In genomic region chr6:31176368-31176767, GRCm38 (mm10) we compare ENCODE assay signal across 10 mouse cellular contexts.
DNase-seq lines count a peak whose midpoint lies in the region; ATAC-seq and TF ChIP-seq lines count a peak whose summit lies in the region.
"Had no signal": no experiment of that assay in that cellular context is flagged by ENCODE, and none has a peak within 500 bp of the region (broad histone marks: within the 10 kb centered on the region; RNA-seq: fewer than 3 reads in every experiment).

No protein-coding gene starts in this region.

- TF ChIP-seq POLR2A in thymus, adult 2 months (IDR thresholded peaks at IDR 0.05; ENCODE audit: control insufficient read depth, extremely low read depth, insufficient read depth, low read length, poor library complexity): no peak
- no peak for TF ChIP-seq POLR2A in spleen, adult 2 months (IDR thresholded peaks at IDR 0.05; ENCODE audit: low read depth, low read length)

- no peaks in the 10 kb centered on the region for H3K36me3 ChIP-seq in heart, embryonic 12.5 days
- H3K36me3 ChIP-seq in thymus, adult 2 months (ENCODE audit: control insufficient read depth, insufficient read depth, low read length): no peaks in the 10 kb centered on the region
- peaks cover 11% of the 10 kb centered on the region for H3K36me3 ChIP-seq in spleen, adult 2 months (ENCODE audit: control insufficient read depth, insufficient read depth, low read length)
- H3K36me3 ChIP-seq in heart, embryonic 10.5 days: no peaks in the 10 kb centered on the region
- no peaks in the 10 kb centered on the region for H3K36me3 ChIP-seq in midbrain, embryonic 15.5 days (replicated peaks)
- H3K36me3 ChIP-seq: limb, embryonic 13.5 days; stomach, embryonic 15.5 days had no signal

- no peaks in the 10 kb centered on the region for H3K27me3 ChIP-seq in heart, embryonic 12.5 days (replicated peaks)
- H3K27me3 ChIP-seq in thymus, adult 2 months (ENCODE audit: control insufficient read depth, insufficient read depth, low read length): no peaks in the 10 kb centered on the region
- H3K27me3 ChIP-seq in spleen, adult 2 months (ENCODE audit: control insufficient read depth, insufficient read depth, low read length): no peaks in the 10 kb centered on the region
- H3K27me3 ChIP-seq in heart, embryonic 10.5 days (ENCODE audit: insufficient read depth, poor library complexity, severe bottlenecking): no peaks in the 10 kb centered on the region
- H3K27me3 ChIP-seq in midbrain, embryonic 15.5 days (replicated peaks): no peaks in the 10 kb centered on the region
- H3K27me3 ChIP-seq: limb, embryonic 13.5 days; stomach, embryonic 15.5 days had no signal

- no peak for TF ChIP-seq CTCF in thymus, adult 2 months (IDR thresholded peaks at IDR 0.05; ENCODE audit: borderline replicate concordance, control insufficient read depth, extremely low read depth, insufficient read depth, low read length, poor library complexity)
- TF ChIP-seq CTCF in spleen, adult 2 months (IDR thresholded peaks at IDR 0.05; ENCODE audit: extremely low read depth, insufficient read depth, insufficient read length, insufficient replicate concordance): peak; percentile 51; the same call in 1 of the 2 replicates

- H3K9ac ChIP-seq in heart, embryonic 12.5 days: no peak overlapping the region
- H3K9ac ChIP-seq in midbrain, embryonic 15.5 days: no peak overlapping the region
- H3K9ac ChIP-seq: limb, embryonic 13.5 days; stomach, embryonic 15.5 days had no signal

- ATAC-seq in heart, embryonic 12.5 days (ENCODE audit: insufficient number of reproducible peaks, low FRiP score): no peak
- ATAC-seq in midbrain, embryonic 15.5 days (replicated peaks): no peak

- WGBS in heart, embryonic 12.5 days: 79% methylated on average over 8 of the region's 8 CpGs
- 24% methylated on average over 8 of the region's 8 CpGs for WGBS in thymus, adult 2 months
- 29% methylated on average over 8 of the region's 8 CpGs for WGBS in spleen, adult 2 months
- 80% methylated on average over 8 of the region's 8 CpGs for WGBS in heart, embryonic 10.5 days
- 83% methylated on average over 8 of the region's 8 CpGs for WGBS in midbrain, embryonic 15.5 days

- peaks cover 9% of the 10 kb centered on the region for H3K4me1 ChIP-seq in heart, embryonic 12.5 days (replicated peaks)
- peaks cover 9% of the 10 kb centered on the region for H3K4me1 ChIP-seq in thymus, adult 2 months (replicated peaks; ENCODE audit: control insufficient read depth, insufficient read depth, low read length)
- H3K4me1 ChIP-seq in spleen, adult 2 months (ENCODE audit: control insufficient read depth, insufficient read depth, insufficient read length): peaks cover 8% of the 10 kb centered on the region; the same call in 1 of the 2 replicates
- peaks cover 12% of the 10 kb centered on the region for H3K4me1 ChIP-seq in heart, embryonic 10.5 days
- no peaks in the 10 kb centered on the region for H3K4me1 ChIP-seq in midbrain, embryonic 15.5 days
- H3K4me1 ChIP-seq: limb, embryonic 13.5 days; stomach, embryonic 15.5 days had no signal

- peak; percentile 53 to 74 for DNase-seq in heart, postnatal 10 days
- DNase-seq in thymus, adult 2 months: peak; percentile 51
- no peak for DNase-seq in thymus, adult 18-20 months
- peak; percentile 87 for DNase-seq in induced T-regulatory cell, adult 2 months (ENCODE audit: low read depth)
- peak; percentile 24 to 52 for DNase-seq in spleen, adult 2 months (ENCODE audit: low read depth in 1 of 2, low spot score in 2 of 2)
- DNase-seq in heart, embryonic 10.5 days (ENCODE audit: low spot score): no peak

- no peak overlapping the region for H3K4me3 ChIP-seq in heart, embryonic 12.5 days
- H3K4me3 ChIP-seq in thymus, adult 2 months (ENCODE audit: control insufficient read depth, insufficient read depth, low read length): no peak overlapping the region
- no peak overlapping the region for H3K4me3 ChIP-seq in spleen, adult 2 months (ENCODE audit: extremely low read depth, insufficient read depth, insufficient read length)
- no peak overlapping the region for H3K4me3 ChIP-seq in heart, embryonic 10.5 days
- no peak overlapping the region for H3K4me3 ChIP-seq in midbrain, embryonic 15.5 days
- H3K4me3 ChIP-seq: limb, embryonic 13.5 days; stomach, embryonic 15.5 days had no signal

- no peak overlapping the region for H3K27ac ChIP-seq in heart, embryonic 12.5 days (ENCODE audit: poor library complexity, severe bottlenecking)
- H3K27ac ChIP-seq in thymus, adult 2 months (ENCODE audit: control insufficient read depth, insufficient read depth, low read length): peak overlapping the region; percentile 10; the same call in 1 of the 2 replicates
- peak overlapping the region; percentile 20 for H3K27ac ChIP-seq in spleen, adult 2 months (ENCODE audit: insufficient read depth, low read length)
- H3K27ac ChIP-seq in heart, embryonic 10.5 days: no peak overlapping the region
- H3K27ac ChIP-seq in midbrain, embryonic 15.5 days: no peak overlapping the region
- H3K27ac ChIP-seq: limb, embryonic 13.5 days; stomach, embryonic 15.5 days had no signal

- intact Hi-C loops in heart, postnatal 10 days (cut with DNase I): loop anchor here (1.0 kb wide), 1 partner anchor 101 kb away; no protein-coding TSS in a partner anchor

- H3K4me2 ChIP-seq in heart, embryonic 12.5 days: no peak overlapping the region
- H3K4me2 ChIP-seq in midbrain, embryonic 15.5 days: no peak overlapping the region
- H3K4me2 ChIP-seq: limb, embryonic 13.5 days; stomach, embryonic 15.5 days had no signal

- no peaks in the 10 kb centered on the region for H3K9me3 ChIP-seq in heart, embryonic 12.5 days (replicated peaks)
- no peaks in the 10 kb centered on the region for H3K9me3 ChIP-seq in heart, embryonic 10.5 days
- H3K9me3 ChIP-seq in midbrain, embryonic 15.5 days: no peaks in the 10 kb centered on the region
- H3K9me3 ChIP-seq: limb, embryonic 13.5 days; stomach, embryonic 15.5 days had no signal

Comparison
In these comparisons a context has a peak if more than half of its experiments do, and no peak if none do; other contexts are left out.
1. DNase-seq: peak in heart, postnatal 10 days (2 of 2), thymus, adult 2 months (single experiment), induced T-regulatory cell, adult 2 months (single experiment) and spleen, adult 2 months (2 of 2); none in thymus, adult 18-20 months (0 of 2) and heart, embryonic 10.5 days (single experiment).
2. H3K27ac ChIP-seq: peak in thymus, adult 2 months (single experiment) and spleen, adult 2 months (single experiment); none in heart, embryonic 12.5 days (single experiment), heart, embryonic 10.5 days (single experiment) and midbrain, embryonic 15.5 days (single experiment).